Mouse (Mus musculus): ENCODE measurements at regions not wholly inside any gene's neighbourhood (a gene's known extent, or its start where the extent isn't known, plus 50 kb on each side); places are given as distances from the start of the nearest gene placed in this dataset.

DNA sequence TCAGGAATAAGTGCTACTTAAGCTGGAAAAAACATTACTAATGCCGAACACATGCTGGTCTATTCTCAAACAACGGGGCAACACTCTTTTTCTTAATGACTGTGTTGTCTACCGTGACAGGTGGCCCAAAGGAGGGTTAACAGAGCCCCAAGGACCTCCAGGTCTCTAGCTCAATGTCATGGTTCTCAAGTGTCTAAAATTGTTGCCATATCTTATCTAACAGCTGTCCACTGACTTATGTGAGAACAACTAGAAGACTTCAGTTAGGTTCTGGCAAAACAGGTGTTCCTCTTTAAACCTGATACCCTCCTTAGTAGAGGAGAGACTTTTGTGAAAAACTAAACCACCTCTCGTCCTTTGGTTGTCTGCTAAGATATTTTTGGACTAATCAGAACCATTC, 257.4 kb upstream of the Tbl1xr1 start:
- TF ChIP-seq CTCF (conservative IDR thresholded peaks at IDR 0.05; ENCODE audit: insufficient read depth, insufficient read length, low read depth, low read length), result no peak
- TF ChIP-seq POLR2A (IDR thresholded peaks at IDR 0.05; ENCODE audit: low read depth, low read length), result no peak

Data from kidney, adult 2 months (tissue).